Mouse (Mus musculus) retina, embryonic 14.5 days (tissue): ENCODE results near the gene Ncbp2.

Source experiments
- DNase-seq: peaks from one replicate; pipeline ENCODE4 v3.0.0-alpha.2; 2015; ENCODE audit warnings: low spot score

Ncbp2 gene

DNA sequence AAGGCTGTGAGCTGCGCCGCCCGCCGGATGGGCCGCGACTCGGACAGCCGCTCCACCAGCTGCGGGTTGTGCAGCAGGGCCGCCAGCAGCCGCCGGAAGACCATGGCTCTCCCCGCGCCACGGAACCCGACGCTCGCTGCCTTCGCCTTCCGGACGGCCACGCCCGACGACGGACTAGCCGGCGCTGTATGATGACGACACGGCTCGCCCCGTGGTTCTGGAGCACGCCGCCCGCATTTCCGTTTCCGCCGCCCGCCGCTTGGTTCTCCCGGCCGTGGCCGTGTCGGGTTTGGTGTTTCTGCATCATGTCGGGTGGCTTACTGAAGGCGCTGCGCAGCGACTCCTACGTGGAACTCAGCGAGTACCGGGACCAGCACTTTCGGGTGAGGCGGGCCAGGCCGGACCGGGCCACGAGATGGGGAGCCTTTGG, at the start of gene Ncbp2, which contains the start of gene 0610012G03Rik:
Gene Ncbp2, plus strand, starts transcription at position 169 of the 430 bp plus-strand sequence.
Gene 0610012G03Rik, minus strand, starts transcription at position 150 of the 430 bp plus-strand sequence.
- DNase-seq, result peak; percentile 98

- no peak for DNase-seq
Measured at GRCm38 (mm10) chr16:31898546-31899326, 49.6 kb upstream of the Ncbp2 start.

GRCm38 (mm10) chr16:31901886-31902285, 46.4 kb upstream of the Ncbp2 start:
- no peak for DNase-seq

GRCm38 (mm10) chr16:31903239-31903638, 45.1 kb upstream of the Ncbp2 start:
- DNase-seq, result no peak

DNA sequence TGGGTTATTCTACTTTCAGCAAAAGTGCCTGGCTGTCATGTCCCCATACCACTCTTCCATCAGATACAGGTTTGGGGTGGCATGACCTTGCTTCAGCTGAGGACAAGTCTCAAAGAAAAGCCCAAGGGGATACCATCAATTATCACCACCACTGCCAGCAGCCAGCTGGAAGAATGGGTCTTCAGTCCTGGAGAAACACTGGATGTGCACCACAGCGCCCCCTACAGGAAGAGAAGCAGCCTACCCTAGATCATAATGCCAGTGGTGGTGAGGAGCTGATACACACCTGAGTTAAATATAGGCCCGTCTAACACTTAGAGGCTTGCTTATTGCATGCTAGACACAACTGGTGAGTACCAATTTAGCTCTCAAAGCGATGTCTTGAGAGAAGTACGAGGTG, 43.0 kb upstream of the Ncbp2 start:
- no peak for DNase-seq

DNA sequence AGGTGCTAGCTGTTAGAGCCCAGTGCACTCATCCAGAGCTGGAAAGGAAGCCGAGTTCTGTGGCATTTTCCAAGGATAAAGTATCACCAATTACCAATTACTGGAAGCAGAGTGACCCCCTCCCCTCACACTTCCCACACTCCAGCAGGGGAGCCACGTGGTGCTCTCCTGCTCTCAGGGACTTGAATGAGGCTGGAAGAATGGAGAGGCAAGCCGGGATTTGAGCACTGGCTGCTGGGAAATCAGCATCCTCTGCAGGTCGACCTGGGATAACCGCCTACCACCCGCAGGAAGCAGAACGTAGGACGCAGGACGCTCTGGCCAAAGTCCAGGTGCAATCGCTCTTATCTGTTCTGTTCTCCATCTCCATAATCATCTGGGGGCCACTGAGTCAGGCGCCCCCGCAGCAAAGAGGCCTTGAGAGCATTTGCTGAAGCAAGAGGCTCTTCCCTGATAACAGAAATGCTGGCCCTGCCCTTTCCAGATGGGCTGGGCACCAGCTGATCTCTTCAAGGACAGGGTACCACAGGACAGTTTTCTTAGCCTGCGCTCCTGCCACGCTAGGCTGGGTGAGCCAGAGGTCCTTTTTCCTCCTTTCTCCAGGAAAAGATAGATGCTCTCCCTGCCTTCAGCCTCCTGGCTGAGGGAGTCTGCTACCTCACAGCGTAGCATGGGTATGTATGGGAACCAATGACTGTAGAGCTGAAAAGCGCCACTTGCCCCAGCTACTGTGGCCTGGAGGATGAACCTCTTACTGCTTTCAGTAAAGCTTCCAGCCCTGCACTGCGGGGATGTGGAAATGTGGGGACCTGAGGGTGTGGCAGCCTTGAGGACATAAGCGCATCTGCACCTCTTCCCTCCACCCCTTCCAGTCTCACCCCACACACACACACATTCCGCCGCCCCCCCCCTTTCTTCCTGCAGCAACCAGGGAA, 42.2 kb upstream of the Ncbp2 start:
- no peak for DNase-seq

- DNase-seq, result peak; percentile 45
Measured at GRCm38 (mm10) chr16:31906896-31907295, 41.4 kb upstream of the Ncbp2 start.

DNA sequence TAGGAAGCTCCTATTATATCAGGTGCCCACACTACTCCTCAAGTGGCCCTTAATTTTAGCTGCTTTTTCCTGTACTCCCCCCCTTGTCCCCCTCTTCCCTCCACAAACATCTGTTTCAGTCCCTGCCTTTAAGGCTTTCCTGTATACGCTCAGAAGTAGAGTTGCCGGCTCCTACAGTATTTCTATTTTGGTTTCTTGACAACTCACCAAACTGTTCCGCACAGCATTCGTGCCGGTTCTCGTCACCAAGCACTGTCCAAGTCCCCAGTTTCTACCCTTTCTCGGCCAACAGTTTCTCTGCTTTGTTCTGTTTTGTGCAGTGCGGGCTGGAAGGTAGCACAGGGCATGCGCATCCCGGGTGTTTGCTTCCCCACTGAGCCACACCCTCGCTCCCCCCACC, 39.4 kb upstream of the Ncbp2 start:
- DNase-seq, result no peak

DNA sequence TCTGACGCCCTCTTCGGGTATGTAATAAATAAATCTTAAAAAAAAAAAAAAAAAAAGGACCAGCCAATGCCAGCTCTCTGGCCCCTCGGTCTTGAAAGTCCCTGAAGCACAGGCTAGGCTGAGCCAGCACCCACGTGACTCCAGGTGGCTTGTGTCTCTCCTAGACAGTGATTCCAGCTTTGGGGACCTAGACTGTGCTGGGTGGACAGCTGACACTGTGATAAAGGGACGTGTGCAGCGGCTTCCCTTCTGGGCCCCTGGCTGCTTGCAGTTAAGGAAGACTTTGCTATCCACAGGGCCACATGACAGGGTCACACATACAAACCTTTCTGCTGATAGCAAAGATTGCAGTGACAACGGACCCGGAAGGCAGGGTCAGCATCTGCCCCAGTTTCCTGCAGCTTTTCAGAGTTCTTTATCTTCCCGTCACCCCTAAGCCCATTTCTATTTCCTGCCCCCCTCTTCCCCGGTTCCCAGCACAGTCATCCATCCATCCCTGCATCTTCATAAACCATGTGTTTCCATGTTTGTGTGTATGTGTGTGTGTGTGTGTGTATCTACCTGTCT, 37.9 kb upstream of the Ncbp2 start:
- DNase-seq, result no peak

- DNase-seq, result no peak
Measured at GRCm38 (mm10) chr16:31917776-31918175, 30.5 kb upstream of the Ncbp2 start.

DNA sequence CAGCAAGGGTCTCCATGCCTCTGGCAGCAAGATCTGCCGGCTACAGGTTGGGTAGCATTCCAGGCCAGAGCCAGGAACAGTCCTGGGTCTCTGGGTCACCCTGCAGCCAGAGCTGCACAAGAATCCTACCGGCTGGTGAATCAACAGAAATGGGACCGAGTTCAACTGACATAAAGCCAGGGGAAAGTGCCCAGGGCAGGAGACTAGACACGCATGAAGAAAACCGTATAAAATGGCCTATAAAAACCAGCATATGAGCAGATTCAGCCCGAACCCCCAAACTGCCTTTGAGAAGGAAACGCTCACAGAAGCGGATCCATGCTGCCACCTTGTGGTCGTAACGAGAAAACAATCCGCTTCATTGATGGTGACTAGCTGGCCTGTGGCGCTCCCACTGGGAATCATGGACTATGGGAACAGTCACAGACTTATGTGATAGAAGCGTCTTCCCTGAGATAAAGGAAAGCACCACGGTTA, 30.0 kb upstream of the Ncbp2 start:
- peak; percentile 95 for DNase-seq

- DNase-seq, result no peak
Measured at GRCm38 (mm10) chr16:31924368-31924767, 23.9 kb upstream of the Ncbp2 start.

DNA sequence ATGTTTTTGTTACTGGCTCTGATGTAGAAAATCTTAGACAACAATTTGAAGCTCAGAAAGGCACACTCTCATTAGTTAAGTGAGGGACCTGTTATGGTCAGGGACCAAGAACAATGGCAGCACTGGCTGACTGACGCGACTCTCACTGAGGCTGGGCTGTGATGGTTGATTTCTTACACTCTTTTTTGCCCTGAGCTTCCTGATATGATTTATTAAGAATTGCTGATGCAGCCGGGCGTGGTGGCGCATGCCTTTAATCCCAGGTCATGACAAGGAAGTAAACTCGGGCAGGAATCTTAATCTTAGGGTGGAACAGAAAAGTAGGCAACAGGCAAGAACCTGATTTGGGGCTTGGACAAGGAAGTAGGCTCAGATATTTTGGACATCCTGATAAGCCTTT, 22.2 kb upstream of the Ncbp2 start:
- no peak for DNase-seq

- no peak for DNase-seq
Measured at GRCm38 (mm10) chr16:31926547-31927182, 21.6 kb upstream of the Ncbp2 start.

DNA sequence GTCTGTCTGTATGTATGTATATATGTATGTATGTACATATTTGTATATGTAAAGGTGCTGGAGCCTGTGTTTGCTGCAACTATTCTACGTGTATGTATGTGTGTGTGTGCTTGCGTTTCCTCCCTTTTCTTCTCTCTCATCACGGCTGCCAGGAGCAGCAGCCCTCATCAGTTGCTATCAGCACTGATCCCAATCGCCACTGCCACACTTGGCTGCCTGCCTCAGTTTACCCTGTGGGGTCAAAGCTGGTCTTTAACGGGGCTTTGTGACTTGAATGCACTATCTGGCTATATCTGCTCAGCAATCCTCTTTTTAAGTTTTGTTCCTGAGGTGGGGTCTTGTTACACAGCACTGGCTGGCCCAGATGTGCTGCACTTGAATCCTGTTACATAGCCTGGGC, 20.9 kb upstream of the Ncbp2 start:
- no peak for DNase-seq

GRCm38 (mm10) chr16:31931330-31931729, 17.0 kb upstream of the Ncbp2 start:
- DNase-seq, result no peak

DNA sequence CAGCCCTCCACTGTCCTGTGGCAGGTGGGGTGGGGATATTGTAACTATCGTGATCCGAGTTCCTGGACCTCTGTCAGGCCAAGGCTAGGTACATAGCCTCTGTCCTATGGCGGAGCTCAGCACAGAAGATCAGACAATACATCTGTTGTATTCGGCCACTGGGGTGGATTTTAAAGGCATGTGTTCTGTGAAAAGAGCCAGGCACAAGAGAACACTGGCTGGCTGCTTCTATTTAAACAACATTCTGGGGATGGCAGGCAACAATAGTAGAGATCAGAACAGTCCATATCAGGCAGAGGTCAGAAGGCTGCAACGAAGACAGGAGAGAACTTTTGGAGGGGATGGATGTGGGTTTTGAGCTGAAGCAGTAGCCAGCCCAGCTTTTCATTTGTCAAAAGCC, 16.1 kb upstream of the Ncbp2 start:
- DNase-seq, result peak; percentile 45

- peak; percentile 97 for DNase-seq
Measured at GRCm38 (mm10) chr16:31932840-31933697, 15.2 kb upstream of the Ncbp2 start.

- peak; percentile 50 for DNase-seq
Measured at GRCm38 (mm10) chr16:31933751-31934549, 14.4 kb upstream of the Ncbp2 start, which contains the start of gene Pigz. Gene Pigz, plus strand, starts transcription at chr16:31933851.

GRCm38 (mm10) chr16:31934550-31935010, 13.7 kb upstream of the Ncbp2 start:
- DNase-seq, result peak; percentile 31
